Mouse (Mus musculus): Measurements from ENCODE around the gene Tmem81. TPM values are rescaled to one million over a fixed set of nuclear protein-coding genes. Genes with fewer than 3 reads are reported as not detected.

Gene Tmem81
- polyA plus RNA-seq, 1 experiment = 3.5 TPM

GRCm38 (mm10) chr1:132528647-132529334, 22.8 kb downstream of the Tmem81 start:
- H3K4me3 ChIP-seq (replicated peaks; ENCODE audit: extremely low read depth, low read depth, low read length) = no peak overlapping the region
- 82% methylated on average over 19 of the region's 19 CpGs for WGBS
- DNase-seq = no peak
- no peaks in the 10 kb centered on the region for H3K4me1 ChIP-seq (ENCODE audit: control insufficient read depth, insufficient read depth, low read length)
- TF ChIP-seq CTCF (IDR thresholded peaks at IDR 0.05; ENCODE audit: insufficient read depth, low read length) = no peak
- no peak for TF ChIP-seq POLR2A (IDR thresholded peaks at IDR 0.05; ENCODE audit: borderline replicate concordance, extremely low read depth, low read depth, low read length)

GRCm38 (mm10) chr1:132530631-132531191, 24.7 kb downstream of the Tmem81 start:
- Histone ChIP-seq H3K4me1 (ENCODE audit: control insufficient read depth, insufficient read depth, low read length) (no peaks in the 10 kb centered on the region), H3K4me3 (replicated peaks; ENCODE audit: extremely low read depth, low read depth, low read length) (no peak overlapping the region)
- DNase-seq = no peak
- WGBS = 23% methylated on average over 5 of the region's 5 CpGs
- TF ChIP-seq CTCF (IDR thresholded peaks at IDR 0.05; ENCODE audit: insufficient read depth, low read length) = no peak
- TF ChIP-seq POLR2A (IDR thresholded peaks at IDR 0.05; ENCODE audit: borderline replicate concordance, extremely low read depth, low read depth, low read length) = no peak

- Histone ChIP-seq H3K4me1 (ENCODE audit: control insufficient read depth, insufficient read depth, low read length) (no peaks in the 10 kb centered on the region), H3K4me3 (replicated peaks; ENCODE audit: extremely low read depth, low read depth, low read length) (no peak overlapping the region)
- no peak for DNase-seq
- 65% methylated on average over 9 of the region's 9 CpGs for WGBS
- TF ChIP-seq POLR2A (IDR thresholded peaks at IDR 0.05; ENCODE audit: borderline replicate concordance, extremely low read depth, low read depth, low read length) (no peak), CTCF (IDR thresholded peaks at IDR 0.05; ENCODE audit: insufficient read depth, low read length) (no peak)
Observed at GRCm38 (mm10) chr1:132532521-132532920, 26.5 kb downstream of the Tmem81 start.

- Histone ChIP-seq H3K4me1 (ENCODE audit: control insufficient read depth, insufficient read depth, low read length) (no peaks in the 10 kb centered on the region), H3K4me3 (replicated peaks; ENCODE audit: extremely low read depth, low read depth, low read length) (no peak overlapping the region)
- no peak for DNase-seq
- 8% methylated on average over 8 of the region's 8 CpGs for WGBS
- TF ChIP-seq POLR2A (IDR thresholded peaks at IDR 0.05; ENCODE audit: borderline replicate concordance, extremely low read depth, low read depth, low read length) = no peak
- TF ChIP-seq CTCF (IDR thresholded peaks at IDR 0.05; ENCODE audit: insufficient read depth, low read length) = no peak
Observed at GRCm38 (mm10) chr1:132533840-132534239, 27.8 kb downstream of the Tmem81 start.

GRCm38 (mm10) chr1:132535541-132535940, 29.5 kb downstream of the Tmem81 start:
- no peak for TF ChIP-seq POLR2A (IDR thresholded peaks at IDR 0.05; ENCODE audit: borderline replicate concordance, extremely low read depth, low read depth, low read length)
- no peak for TF ChIP-seq CTCF (IDR thresholded peaks at IDR 0.05; ENCODE audit: insufficient read depth, low read length)

GRCm38 (mm10) chr1:132536416-132536815, 30.4 kb downstream of the Tmem81 start:
- Histone ChIP-seq H3K4me3 (replicated peaks; ENCODE audit: extremely low read depth, low read depth, low read length) (no peak overlapping the region), H3K4me1 (ENCODE audit: control insufficient read depth, insufficient read depth, low read length) (no peaks in the 10 kb centered on the region)
- no peak for DNase-seq
- WGBS = 70% methylated on average over 3 of the region's 3 CpGs
- TF ChIP-seq POLR2A (IDR thresholded peaks at IDR 0.05; ENCODE audit: borderline replicate concordance, extremely low read depth, low read depth, low read length) = no peak
- TF ChIP-seq CTCF (IDR thresholded peaks at IDR 0.05; ENCODE audit: insufficient read depth, low read length) = no peak

More at GRCm38 (mm10) chr1:132535541-132535940, 29.5 kb downstream of the Tmem81 start:
- WGBS = 88% methylated on average over 4 of the region's 4 CpGs
- no peaks in the 10 kb centered on the region for H3K4me1 ChIP-seq (ENCODE audit: control insufficient read depth, insufficient read depth, low read length)
- DNase-seq = no peak
- no peak overlapping the region for H3K4me3 ChIP-seq (replicated peaks; ENCODE audit: extremely low read depth, low read depth, low read length)

GRCm38 (mm10) chr1:132537736-132538135, 31.7 kb downstream of the Tmem81 start:
- no peak for DNase-seq
- 74% methylated on average over 5 of the region's 5 CpGs for WGBS
- TF ChIP-seq CTCF (IDR thresholded peaks at IDR 0.05; ENCODE audit: insufficient read depth, low read length) = no peak
- Histone ChIP-seq H3K4me3 (replicated peaks; ENCODE audit: extremely low read depth, low read depth, low read length) (no peak overlapping the region), H3K4me1 (ENCODE audit: control insufficient read depth, insufficient read depth, low read length) (no peaks in the 10 kb centered on the region)

- no peak for TF ChIP-seq POLR2A (IDR thresholded peaks at IDR 0.05; ENCODE audit: borderline replicate concordance, extremely low read depth, low read depth, low read length)
- no peak for TF ChIP-seq CTCF (IDR thresholded peaks at IDR 0.05; ENCODE audit: insufficient read depth, low read length)
- DNase-seq = no peak
- WGBS = 30% methylated on average over 7 of the region's 7 CpGs
- no peaks in the 10 kb centered on the region for H3K4me1 ChIP-seq (ENCODE audit: control insufficient read depth, insufficient read depth, low read length)
- H3K4me3 ChIP-seq (replicated peaks; ENCODE audit: extremely low read depth, low read depth, low read length) = no peak overlapping the region
Observed at GRCm38 (mm10) chr1:132540701-132541100, 34.7 kb downstream of the Tmem81 start.

GRCm38 (mm10) chr1:132541171-132541823, 35.3 kb downstream of the Tmem81 start:
- WGBS = 5% methylated on average over 14 of the region's 14 CpGs
- no peak for DNase-seq
- no peaks in the 10 kb centered on the region for H3K4me1 ChIP-seq (ENCODE audit: control insufficient read depth, insufficient read depth, low read length)

More at GRCm38 (mm10) chr1:132541171-132541823, 35.3 kb downstream of the Tmem81 start:
- TF ChIP-seq CTCF (IDR thresholded peaks at IDR 0.05; ENCODE audit: insufficient read depth, low read length) (no peak), POLR2A (IDR thresholded peaks at IDR 0.05; ENCODE audit: borderline replicate concordance, extremely low read depth, low read depth, low read length) (no peak)
- H3K4me3 ChIP-seq (replicated peaks; ENCODE audit: extremely low read depth, low read depth, low read length) = no peak overlapping the region

All from lung, adult 2 months (tissue).